Comparison of ENCODE assay signal across 19 mouse cellular contexts in genomic region chr9:42482944-42483343, GRCm38 (mm10).
"Had no signal": no experiment of that assay in that cellular context is flagged by ENCODE, and none has a peak within 500 bp of the region (broad histone marks: within the 10 kb centered on the region; RNA-seq: fewer than 3 reads in every experiment).

No protein-coding gene starts in this region.

- H3K4me2 ChIP-seq: liver, embryonic 15.5 days; lung, embryonic 15.5 days; midbrain, embryonic 12.5 days; neural tube, embryonic 12.5 days; stomach, embryonic 15.5 days had no signal

- ATAC-seq: liver, postnatal 0 days; lung, postnatal 0 days; midbrain, embryonic 16.5 days had no signal

- H3K36me3 ChIP-seq: liver, embryonic 15.5 days; lung, embryonic 15.5 days; midbrain, embryonic 12.5 days; neural tube, embryonic 12.5 days; stomach, embryonic 15.5 days had no signal

- H3K9ac ChIP-seq: liver, embryonic 15.5 days; liver, postnatal 0 days; lung, embryonic 15.5 days; midbrain, embryonic 12.5 days; neural tube, embryonic 12.5 days; stomach, embryonic 15.5 days had no signal

- H3K4me1 ChIP-seq: liver, embryonic 15.5 days; lung, embryonic 15.5 days; megakaryocyte, embryonic 14.5 days; midbrain, embryonic 12.5 days; neural tube, embryonic 12.5 days; stomach, embryonic 15.5 days had no signal

- H3K27ac ChIP-seq: liver, embryonic 15.5 days; lung, embryonic 15.5 days; macrophage; midbrain, embryonic 12.5 days; neural tube, embryonic 12.5 days; stomach, embryonic 15.5 days; stomach, postnatal 0 days had no signal

- H3K4me3 ChIP-seq: liver, embryonic 15.5 days; lung, embryonic 15.5 days; megakaryocyte, embryonic 14.5 days; midbrain, embryonic 12.5 days; neural tube, embryonic 12.5 days; stomach, embryonic 15.5 days had no signal

- H3K9me3 ChIP-seq: liver, embryonic 15.5 days; lung, embryonic 15.5 days; megakaryocyte, embryonic 14.5 days; midbrain, embryonic 12.5 days; neural tube, embryonic 12.5 days; stomach, embryonic 15.5 days had no signal

- H3K27me3 ChIP-seq: lung, embryonic 15.5 days; midbrain, embryonic 12.5 days; neural tube, embryonic 12.5 days; stomach, embryonic 15.5 days had no signal

- DNase-seq: liver, postnatal 0 days; lung, adult 2 months; lung, postnatal 14 days; lung, postnatal 36 days; midbrain, embryonic 14.5 days; right cerebral cortex, postnatal 14 days; thymus, adult 2 months; thymus, postnatal 25 days; thymus, postnatal 4 days had no signal
